Mouse (Mus musculus): ENCODE results near the gene Gm44502.
"Not testable (repeated sequence)": the region's sequence is repeated elsewhere in the genome, so short reads cannot be mapped to it uniquely, and the experiment has no call there.

Gm44502 gene

DNA sequence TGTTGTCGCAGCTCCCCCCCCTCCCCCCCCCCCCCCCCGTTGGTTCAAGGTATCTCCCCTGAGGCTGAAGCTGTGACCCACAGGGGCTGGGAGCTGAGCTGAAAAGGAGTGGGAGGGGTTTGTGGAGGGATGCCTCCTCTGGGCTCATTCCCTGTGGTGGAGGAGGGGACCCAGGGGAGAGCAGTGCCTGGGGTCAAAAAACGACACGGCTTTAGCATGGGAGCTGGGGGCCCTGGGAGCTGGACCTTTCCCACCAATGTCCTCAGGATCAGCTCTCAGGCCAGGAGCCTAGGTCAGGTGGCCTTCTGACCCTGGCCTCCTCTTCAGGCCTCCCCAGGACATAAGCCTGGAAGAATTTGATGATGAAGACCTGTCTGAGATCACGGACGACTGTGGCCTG, 25.4 kb upstream of the Gm44502 start:
- no peak for DNase-seq (ENCODE audit: extremely low read depth, low read depth, low spot score)

DNA sequence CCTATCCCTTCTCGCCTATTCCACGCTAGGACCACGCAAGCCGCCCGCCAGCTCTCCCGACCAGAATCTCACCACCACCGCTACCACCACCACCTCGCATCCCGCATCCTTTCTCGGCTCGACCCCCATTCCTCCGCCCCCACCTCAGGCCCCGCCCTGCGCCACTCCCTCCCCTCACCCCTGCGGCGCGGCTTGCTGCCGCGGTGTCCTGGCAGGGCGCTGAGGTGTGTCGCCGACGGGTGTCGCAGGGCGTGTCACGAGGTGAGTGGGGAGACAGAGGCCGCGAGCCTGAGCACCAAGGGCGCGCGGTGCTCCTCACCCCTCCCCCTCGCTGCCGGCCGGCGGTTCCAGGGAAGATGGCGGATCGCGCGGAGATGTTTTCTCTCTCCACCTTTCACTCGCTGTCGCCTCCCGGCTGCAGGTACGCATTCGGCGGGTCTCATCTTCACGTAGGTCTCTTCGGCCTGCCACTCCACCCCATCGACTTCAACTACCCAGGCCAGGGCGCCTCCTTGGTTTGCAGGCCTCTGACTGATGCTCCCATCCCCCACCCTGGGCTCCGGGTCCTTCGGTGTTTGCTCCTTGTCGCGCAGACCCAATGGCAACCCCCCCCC, 24.5 kb upstream of the Gm44502 start, which contains the start of gene Mapk8ip2:
Mapk8ip2 (plus strand) TSS at position 49 of the 614 bp plus-strand sequence.
- no peak for DNase-seq (ENCODE audit: extremely low read depth, low read depth, low spot score)

DNA sequence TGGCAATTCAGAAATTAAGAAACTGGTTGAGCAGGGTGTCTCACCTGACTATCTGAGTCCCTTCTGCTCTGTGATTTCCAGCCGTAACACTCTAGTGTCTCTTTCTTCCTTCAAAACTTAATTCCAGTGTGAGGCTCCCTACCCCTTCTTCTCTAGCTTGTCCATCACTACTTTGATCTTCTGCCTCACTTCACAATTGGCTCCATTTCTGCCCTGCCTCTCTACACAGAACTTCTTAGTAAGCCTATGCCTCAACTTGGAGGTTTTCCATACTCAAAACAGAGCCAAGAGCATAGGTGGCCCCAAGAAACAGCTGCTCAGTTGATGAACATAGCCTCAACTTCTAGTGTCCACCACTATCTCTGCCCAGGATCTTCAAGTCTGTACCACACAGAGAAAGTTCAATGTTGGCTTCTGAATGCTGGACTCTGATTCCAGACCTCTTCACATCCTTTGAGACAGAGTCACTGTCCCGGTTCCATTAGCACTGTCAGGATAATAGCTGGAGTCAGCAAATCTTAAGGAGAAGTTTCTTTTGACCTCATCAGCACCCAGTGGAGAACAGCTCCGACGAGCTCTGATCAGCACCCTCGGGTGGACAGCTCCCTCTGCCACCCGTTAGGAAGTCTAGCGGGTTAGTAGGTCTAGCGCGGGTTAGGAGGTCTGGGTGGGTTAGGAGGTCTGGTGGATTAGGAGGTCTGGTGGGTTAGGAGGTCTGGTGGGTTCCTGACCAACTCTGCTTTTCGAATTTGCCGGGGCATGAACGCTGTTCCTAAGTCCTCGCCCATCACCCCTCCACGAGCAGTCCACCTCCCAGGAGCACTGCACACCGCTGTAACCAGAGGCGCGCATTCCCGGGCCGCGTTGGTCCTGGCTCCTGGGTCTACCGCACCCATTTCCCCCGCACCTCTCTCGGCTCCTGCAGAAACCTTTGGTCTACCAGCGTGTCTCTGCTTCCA, 23.7 kb upstream of the Gm44502 start:
- DNase-seq (ENCODE audit: extremely low read depth, low read depth, low spot score) = no peak

DNA sequence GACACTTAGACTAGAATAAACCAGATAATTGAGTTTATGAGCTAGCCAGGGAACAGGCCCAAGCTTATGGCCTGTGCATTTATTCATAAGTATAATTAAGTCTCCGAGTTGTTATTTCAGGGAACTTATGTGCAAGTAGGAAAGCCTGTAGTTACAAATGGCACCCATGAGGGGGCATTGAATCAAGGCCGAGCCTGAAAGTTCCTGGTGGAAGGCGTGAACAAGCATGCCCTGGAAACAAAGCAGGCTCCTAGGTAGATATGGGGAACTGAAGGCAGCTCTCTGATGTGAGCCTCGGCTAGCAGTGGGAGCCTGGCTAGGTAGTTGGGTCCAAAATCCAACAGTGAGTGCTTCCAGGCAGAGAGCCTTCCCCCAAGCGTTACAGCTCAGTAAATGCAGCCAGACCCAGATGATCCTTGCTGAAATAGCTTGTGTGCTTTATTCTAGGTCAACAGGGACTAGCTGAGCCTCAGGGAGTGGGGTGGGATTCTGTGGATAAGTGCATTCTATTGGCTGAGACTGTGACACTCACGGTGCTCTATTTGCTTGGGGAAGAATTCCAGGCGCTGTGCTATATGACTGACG, 13.1 kb upstream of the Gm44502 start:
- DNase-seq (ENCODE audit: extremely low read depth, low read depth, low spot score) = no peak

DNA sequence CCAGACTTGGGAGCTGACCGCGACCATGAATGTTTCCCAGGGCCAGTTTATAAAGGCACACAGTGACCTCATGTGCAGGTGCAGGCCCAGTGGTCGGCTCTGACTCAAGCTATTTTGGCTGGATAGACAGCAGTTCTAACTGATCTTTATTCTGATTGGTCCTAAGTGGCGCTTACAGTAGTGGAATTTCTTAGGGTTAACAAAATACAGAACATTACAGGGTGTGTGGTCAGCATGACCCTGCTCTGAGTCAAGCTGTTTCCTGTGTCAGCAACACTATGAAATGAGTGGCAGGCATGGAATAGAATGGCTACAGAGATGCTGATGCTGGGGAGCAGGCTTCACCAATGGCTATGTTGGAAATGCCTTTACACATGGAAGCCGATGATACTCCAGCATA, 6.4 kb upstream of the Gm44502 start:
- no peak for DNase-seq (ENCODE audit: extremely low read depth, low read depth, low spot score)

DNA sequence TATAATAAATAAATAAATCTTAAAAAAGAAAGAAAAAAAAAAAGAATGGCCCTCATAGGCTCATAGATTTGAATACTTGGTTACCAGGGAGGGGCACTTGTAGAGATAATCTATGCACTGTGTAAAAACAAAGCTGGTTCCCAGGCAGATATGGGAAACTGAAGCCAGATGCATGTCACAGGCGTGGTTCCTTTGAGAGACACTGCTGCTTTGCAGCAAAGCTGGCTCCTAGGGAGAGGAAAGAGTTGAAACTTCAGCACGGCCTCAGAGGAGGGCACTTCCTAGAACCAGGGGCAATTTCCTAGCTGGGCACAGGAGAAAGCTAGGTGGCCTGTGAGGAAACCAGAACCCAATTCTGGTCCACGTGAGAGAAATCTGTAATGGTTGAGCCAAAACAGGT, 4.6 kb upstream of the Gm44502 start:
- DNase-seq (ENCODE audit: extremely low read depth, low read depth, low spot score) = no peak

DNA sequence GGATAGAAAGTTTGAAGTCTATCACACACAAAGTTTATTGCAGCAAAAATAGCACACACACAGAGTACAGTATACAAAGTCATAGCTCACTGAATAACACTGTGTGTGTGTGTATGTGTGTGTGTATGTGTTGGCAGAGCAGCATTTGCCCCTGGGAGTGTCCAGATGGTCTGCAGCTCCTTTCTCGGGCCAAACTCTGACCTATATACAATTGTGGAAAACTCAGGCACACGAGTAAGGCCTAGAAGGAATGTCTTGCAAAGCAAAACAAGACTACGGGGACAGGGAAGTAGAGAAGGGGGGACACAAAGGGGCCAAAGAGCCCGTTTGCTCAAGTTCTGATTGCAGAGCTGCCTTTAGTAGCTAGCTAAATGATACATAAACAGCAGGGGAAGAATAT, 3.5 kb upstream of the Gm44502 start:
- no peak for DNase-seq (ENCODE audit: extremely low read depth, low read depth, low spot score)

DNA sequence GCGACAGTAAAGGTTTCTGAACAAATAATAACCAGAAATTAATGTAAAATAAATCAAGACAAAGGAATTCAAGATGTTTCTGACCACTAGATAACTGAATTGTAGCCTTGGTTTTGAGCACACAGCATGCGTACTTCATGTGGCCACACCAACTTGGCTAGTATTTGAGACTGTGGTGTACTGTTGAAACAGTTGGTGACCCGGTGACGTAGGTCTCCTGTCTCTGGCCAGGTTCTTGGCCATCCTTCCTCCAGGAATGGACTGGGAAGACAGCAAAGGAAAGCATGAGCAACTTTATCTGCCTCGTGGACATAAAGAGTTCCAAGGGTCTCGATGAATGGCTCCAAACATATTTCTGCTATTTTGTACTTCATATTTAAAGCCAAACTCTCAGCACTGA, 2.3 kb upstream of the Gm44502 start:
- DNase-seq (ENCODE audit: extremely low read depth, low read depth, low spot score) = no peak

DNA sequence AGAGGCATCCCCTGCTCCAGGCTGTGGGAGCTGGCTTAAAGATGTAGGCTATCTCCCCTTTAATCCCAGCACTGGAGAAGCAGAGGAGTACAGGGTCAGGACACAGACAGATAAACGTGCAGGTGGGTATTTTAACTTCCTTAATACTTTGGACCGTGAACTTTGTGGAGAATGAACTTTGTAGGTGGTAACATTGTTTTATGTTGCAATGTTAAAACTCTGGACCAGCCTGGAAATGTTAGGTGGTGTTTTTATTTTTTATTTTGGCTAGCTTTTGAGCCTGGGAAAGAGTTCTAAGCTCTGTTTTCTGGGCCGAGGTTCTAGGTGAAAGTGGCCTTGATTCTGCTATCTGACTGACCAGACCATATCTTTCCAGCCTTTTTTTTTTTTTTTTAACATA, 1.8 kb upstream of the Gm44502 start:
- no peak for DNase-seq (ENCODE audit: extremely low read depth, low read depth, low spot score)

DNA sequence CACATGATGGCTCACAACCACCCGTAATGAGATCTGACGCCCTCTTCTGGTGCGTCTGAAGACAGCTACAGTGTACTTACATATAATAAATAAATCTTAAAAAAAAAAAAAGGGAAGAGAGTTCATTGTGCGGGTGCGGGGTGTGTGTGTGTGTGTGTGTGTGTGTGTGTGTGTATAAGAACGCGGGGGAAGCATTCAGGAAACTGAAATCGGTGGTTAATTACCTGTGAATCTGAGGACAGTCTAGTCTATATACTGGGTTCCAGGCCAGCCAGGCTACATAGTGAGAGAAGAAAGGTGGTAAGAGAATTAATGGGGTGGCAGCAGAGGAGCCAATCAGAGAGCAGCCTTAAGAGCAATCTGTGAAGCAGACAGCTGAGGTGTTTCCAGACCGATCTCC, 1.3 kb upstream of the Gm44502 start:
- not testable (repeated sequence) for DNase-seq (ENCODE audit: extremely low read depth, low read depth, low spot score)

DNA sequence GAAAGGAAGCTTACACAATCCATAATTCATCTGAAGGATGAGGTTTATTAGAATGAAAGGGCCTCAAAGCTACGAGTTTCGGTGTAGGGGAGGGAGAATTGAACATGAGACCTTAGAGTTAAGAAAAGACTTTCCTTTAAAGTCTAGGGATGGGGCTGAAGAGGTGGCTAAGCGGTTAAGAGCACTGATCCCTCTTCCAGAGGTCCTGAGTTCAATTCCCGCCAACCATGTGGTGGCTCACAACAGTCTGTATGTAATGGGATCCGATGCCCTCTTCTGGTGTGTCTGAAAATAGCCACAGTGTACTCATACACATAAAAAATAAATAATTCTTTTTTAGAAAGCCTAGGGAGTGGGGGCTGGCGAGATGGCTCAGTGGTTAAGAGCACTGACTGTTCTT, 845 bp upstream of the Gm44502 start:
- DNase-seq (ENCODE audit: extremely low read depth, low read depth, low spot score) = no peak

DNA sequence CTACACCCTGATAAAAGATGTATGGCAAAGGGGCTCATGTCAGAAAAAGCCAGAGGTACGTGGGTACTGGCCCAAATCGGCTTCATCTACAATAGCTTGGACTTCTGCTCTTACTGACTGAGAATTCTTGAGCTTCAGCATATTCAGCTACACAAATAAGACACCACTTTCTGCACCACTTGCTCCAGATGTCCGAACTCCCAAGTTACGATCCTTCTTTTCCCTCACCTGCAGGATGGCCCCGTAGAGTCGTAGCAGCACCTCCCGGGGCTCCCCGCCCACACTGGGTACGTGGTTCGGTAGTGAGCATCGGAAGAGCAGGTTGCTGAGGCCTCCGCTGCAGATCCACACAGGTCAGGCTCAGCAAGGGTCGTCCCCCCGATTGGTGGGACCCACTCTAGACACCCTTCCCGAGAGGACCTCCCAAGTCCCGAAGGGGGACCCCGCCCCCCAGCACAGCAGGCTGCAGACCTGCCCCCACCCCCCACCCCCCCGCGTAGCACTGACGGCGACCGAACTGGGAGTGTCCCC, 610 bp downstream of the Gm44502 start:
- no peak for DNase-seq (ENCODE audit: extremely low read depth, low read depth, low spot score)

DNA sequence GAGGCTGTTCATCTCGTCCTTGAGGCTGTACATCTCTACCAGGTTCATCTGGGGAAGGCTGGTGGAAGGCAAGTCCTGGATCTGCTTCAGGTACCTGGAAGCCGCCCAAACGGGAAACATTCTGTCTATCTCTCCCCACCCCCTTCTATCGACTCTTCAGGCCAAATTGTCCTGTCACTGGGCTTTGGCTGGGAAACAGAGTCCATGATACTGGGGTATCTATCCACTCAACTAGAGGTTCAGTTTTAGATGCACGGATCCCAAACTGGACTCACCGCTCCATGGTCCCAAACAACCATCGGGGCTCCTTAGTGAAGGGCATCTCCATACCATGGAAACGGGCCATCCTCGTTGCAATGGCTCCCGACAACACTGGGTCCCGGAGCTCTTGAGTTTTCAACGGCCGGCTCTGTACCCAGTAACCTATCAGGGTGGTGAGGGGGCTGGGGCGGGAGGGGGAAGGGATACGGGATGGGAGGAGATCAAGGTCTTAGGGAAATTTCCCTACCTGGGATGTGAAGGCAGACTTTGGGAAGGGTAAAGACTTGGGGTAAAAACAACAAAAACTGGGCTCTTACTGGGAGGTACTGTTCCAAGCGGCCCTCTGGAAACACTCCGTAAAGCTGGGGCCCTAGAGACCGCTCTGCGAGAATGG, 1.2 kb downstream of the Gm44502 start:
- no peak for DNase-seq (ENCODE audit: extremely low read depth, low read depth, low spot score)

DNA sequence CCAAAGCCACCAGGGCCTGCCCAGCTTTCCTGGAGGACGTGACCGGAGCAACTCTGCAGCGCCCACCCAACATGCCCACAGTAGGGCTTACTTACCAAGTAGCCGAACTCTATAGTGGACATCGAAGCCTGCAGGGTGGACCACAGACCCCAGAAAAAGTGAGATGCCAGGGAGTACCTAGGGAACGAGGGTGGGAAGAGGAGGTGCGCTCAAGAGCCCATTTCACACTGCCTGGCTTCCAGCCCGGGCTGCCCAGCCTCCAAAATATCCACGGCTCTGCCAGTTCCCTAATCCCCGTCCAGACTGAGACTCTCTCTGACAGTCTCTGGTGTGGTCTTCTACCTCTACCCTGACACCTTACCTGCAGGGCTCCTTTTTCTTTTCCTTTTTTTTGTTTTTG, 2.8 kb downstream of the Gm44502 start:
- no peak for DNase-seq (ENCODE audit: extremely low read depth, low read depth, low spot score)

DNA sequence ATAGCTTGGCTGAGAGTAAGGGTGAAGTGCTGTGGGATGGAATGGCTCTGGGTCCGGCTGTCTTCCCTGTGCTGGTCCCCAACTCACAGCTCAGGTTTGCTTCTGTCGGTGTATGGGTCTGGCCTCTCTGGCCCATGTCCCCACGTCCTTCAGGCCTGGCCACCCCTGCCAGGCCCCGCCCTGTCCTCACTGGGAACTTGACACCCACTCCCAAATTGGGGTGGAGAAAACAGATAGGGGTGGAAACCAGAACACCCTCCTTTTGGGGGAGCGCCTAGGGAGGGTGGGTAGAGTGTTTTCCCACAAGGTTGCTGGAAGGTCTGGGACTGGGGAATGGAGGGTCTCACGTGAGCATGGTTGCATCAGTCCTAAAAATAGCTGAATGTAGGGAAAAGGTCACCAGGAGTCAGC, 3.8 kb downstream of the Gm44502 start, which contains the start of gene Cpt1b:
Cpt1b (minus strand) TSS at position 153 of the 411 bp plus-strand sequence.
- no peak for DNase-seq (ENCODE audit: extremely low read depth, low read depth, low spot score)

DNA sequence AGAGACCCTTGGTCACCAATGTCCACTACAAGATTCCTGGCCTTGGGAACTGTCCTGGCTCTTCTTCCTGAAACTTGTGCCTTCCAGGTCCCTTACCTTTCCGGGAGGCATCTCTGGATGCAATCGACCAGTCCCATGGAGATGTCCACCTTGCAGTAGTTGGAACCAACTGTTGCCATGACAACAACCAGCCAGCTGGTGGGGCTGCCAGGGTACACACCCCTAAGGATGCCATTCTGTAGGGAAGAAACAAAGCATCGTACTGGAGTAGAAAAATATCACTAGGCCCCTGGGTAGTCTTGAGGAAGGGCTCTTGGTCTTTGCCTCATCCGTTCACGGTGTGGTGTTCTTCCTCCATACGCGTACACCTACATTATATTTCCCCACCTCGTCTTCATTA, 4.9 kb downstream of the Gm44502 start:
- no peak for DNase-seq (ENCODE audit: extremely low read depth, low read depth, low spot score)

DNA sequence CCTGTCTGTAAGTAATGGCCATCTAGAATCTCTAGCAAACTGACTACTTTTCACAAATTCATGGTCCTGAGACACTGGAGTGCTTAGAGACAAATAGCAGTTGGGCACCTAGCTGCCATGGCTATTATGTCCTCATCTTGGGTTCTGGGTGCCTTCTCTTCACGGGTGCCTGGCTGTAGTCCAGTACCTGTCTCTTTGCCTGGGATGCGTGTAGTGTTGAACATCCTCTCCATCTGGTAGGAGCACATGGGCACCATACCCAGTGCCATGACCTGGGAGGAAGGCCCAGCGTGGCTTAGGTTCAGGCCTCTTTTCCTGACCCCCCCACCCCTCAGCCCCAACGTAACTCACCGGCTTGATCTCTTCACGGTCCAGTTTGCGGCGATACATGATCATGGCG, 7.6 kb downstream of the Gm44502 start:
- no peak for DNase-seq (ENCODE audit: extremely low read depth, low read depth, low spot score)

DNA sequence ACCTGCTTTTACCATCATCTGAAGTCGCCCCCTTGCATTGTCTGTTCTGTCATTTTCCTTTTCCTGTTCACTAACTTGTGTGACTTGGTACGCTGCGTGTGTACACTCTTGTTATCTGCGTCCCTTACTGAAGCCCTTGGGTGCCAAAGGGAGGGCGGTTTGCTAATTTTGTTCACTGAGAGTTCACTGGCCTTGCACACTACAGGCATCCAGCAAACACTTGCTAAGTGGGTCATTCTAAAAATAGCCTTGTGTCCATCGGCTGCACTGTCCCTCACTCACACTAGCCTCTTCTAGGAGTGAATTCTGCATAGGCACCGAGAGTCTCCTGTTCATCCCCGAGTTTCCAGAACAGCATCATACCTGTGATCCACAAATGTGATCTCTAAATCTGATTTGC, 14.2 kb downstream of the Gm44502 start:
- DNase-seq (ENCODE audit: extremely low read depth, low read depth, low spot score) = no peak

DNA sequence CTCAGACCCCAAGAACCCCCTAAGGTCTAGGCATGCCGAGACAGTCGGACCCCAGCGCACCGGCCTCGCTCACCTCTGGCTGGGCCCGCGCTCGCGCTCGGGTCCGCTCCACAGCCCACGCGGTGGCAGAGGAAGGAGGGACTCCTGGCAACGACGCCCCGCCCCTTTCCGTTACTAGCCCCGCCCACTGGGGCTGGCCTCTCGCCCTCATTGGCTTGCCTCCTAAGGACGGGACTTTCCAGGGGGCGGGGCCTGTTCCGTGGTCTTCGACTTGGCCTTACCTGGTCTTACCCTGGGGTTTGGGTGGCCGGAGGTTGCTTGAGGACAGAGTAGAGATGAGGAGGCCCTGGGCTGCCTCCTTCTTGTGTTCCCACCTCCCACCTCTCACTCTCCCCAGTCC, 19.4 kb downstream of the Gm44502 start, which contains the start of gene Syce3:
Syce3 (minus strand) TSS at position 386 of the 400 bp plus-strand sequence.
- no peak for DNase-seq (ENCODE audit: extremely low read depth, low read depth, low spot score)

DNA sequence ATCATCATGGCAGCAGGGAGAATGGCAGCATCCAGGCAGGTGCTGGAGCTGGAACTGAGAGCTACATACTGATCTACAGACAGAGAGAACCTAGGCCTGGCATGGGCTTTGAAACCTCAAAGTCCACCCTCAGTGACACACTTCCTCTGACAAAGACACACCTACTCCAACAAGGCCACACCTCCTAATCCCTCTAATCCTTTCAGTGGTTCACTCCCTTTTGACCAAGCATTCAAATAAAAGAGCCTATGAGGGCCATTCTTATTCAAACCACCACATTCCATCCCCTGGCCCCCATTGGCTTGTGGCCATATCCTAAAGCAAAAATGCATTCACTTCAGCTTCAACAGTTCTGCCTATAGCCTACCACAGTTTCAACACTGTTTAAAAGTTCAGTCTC, 22.8 kb downstream of the Gm44502 start:
- no peak for DNase-seq (ENCODE audit: extremely low read depth, low read depth, low spot score)

Measured in fat pad, adult 2 months (tissue).